Mouse (Mus musculus): ENCODE results near the gene Ppm1h. TPM values are rescaled to one million over a fixed set of nuclear protein-coding genes. Genes with fewer than 3 reads are reported as not detected.

Ppm1h gene
- polyA plus RNA-seq, 1 experiment: 0.13 TPM

GRCm38 (mm10) chr10:122856040-122856764, 177.6 kb downstream of the Ppm1h start:
- Histone ChIP-seq H3K27me3 (ENCODE audit: control insufficient read depth, insufficient read depth, insufficient read length) (no peaks in the 10 kb centered on the region), H3K79me2 (ENCODE audit: control insufficient read depth, insufficient read depth) (no peaks in the 10 kb centered on the region), H3K36me3 (ENCODE audit: control insufficient read depth, insufficient read depth) (no peaks in the 10 kb centered on the region), H3K4me3 (no peak overlapping the region), H3K4me2 (ENCODE audit: low read depth) (no peak overlapping the region), H3ac (ENCODE audit: control insufficient read depth, insufficient read length) (no peak overlapping the region)
- TF ChIP-seq TCF12 (IDR thresholded peaks at IDR 0.05; ENCODE audit: insufficient read depth, poor library complexity, severe bottlenecking) (no peak), CEBPB (IDR thresholded peaks at IDR 0.05; ENCODE audit: insufficient read depth, poor library complexity, severe bottlenecking) (no peak), MAX (IDR thresholded peaks at IDR 0.05; ENCODE audit: low read depth) (no peak), E2F4 (IDR thresholded peaks at IDR 0.05; ENCODE audit: insufficient read depth) (no peak), POLR2AphosphoS2 (IDR thresholded peaks at IDR 0.05; ENCODE audit: insufficient read length, low read depth) (no peak), TCF3 (IDR thresholded peaks at IDR 0.05; ENCODE audit: insufficient read length, low read depth) (no peak), MYOD1 (IDR thresholded peaks at IDR 0.05; ENCODE audit: control insufficient read depth in 1 of 3, insufficient read length in 2 of 3, low read depth in 2 of 3) (no peak), MYOG (IDR thresholded peaks at IDR 0.05; ENCODE audit: control insufficient read depth in 1 of 3, insufficient read depth in 1 of 3, insufficient read length in 2 of 3, low read depth in 2 of 3) (no peak), REST (IDR thresholded peaks at IDR 0.05; ENCODE audit: insufficient read depth, insufficient read length) (no peak), USF1 (IDR thresholded peaks at IDR 0.05; ENCODE audit: low read depth) (no peak), SRF (IDR thresholded peaks at IDR 0.05; ENCODE audit: control insufficient read depth, insufficient read length, low read depth) (no peak), POLR2A (IDR thresholded peaks at IDR 0.05; ENCODE audit: insufficient read length, low read depth) (no peak)

GRCm38 (mm10) chr10:122857155-122857554, 178.6 kb downstream of the Ppm1h start:
- H3K4me2 ChIP-seq (ENCODE audit: low read depth): no peak overlapping the region
- no peaks in the 10 kb centered on the region for H3K36me3 ChIP-seq (ENCODE audit: control insufficient read depth, insufficient read depth)
- no peak overlapping the region for H3ac ChIP-seq (ENCODE audit: control insufficient read depth, insufficient read length)
- H3K27me3 ChIP-seq (ENCODE audit: control insufficient read depth, insufficient read depth, insufficient read length): no peaks in the 10 kb centered on the region
- TF ChIP-seq POLR2AphosphoS2 (IDR thresholded peaks at IDR 0.05; ENCODE audit: insufficient read length, low read depth): no peak
- no peak for TF ChIP-seq SRF (IDR thresholded peaks at IDR 0.05; ENCODE audit: control insufficient read depth, insufficient read length, low read depth)
- no peaks in the 10 kb centered on the region for H3K79me2 ChIP-seq (ENCODE audit: control insufficient read depth, insufficient read depth)
- no peak overlapping the region for H3K4me3 ChIP-seq

- TF ChIP-seq MYOG (IDR thresholded peaks at IDR 0.05; ENCODE audit: control insufficient read depth in 1 of 3, insufficient read depth in 1 of 3, insufficient read length in 2 of 3, low read depth in 2 of 3) (no peak), REST (IDR thresholded peaks at IDR 0.05; ENCODE audit: insufficient read depth, insufficient read length) (no peak), CEBPB (IDR thresholded peaks at IDR 0.05; ENCODE audit: insufficient read depth, poor library complexity, severe bottlenecking) (no peak), POLR2AphosphoS2 (IDR thresholded peaks at IDR 0.05; ENCODE audit: insufficient read length, low read depth) (no peak), SRF (IDR thresholded peaks at IDR 0.05; ENCODE audit: control insufficient read depth, insufficient read length, low read depth) (no peak), E2F4 (IDR thresholded peaks at IDR 0.05; ENCODE audit: insufficient read depth) (no peak), MYOD1 (IDR thresholded peaks at IDR 0.05; ENCODE audit: control insufficient read depth in 1 of 3, insufficient read length in 2 of 3, low read depth in 2 of 3) (no peak), MAX (IDR thresholded peaks at IDR 0.05; ENCODE audit: low read depth) (no peak), TCF12 (IDR thresholded peaks at IDR 0.05; ENCODE audit: insufficient read depth, poor library complexity, severe bottlenecking) (no peak), POLR2A (IDR thresholded peaks at IDR 0.05; ENCODE audit: insufficient read length, low read depth) (no peak), USF1 (IDR thresholded peaks at IDR 0.05; ENCODE audit: low read depth) (no peak), TCF3 (IDR thresholded peaks at IDR 0.05; ENCODE audit: insufficient read length, low read depth) (no peak)
- H3K36me3 ChIP-seq (ENCODE audit: control insufficient read depth, insufficient read depth): no peaks in the 10 kb centered on the region
- H3K4me2 ChIP-seq (ENCODE audit: low read depth): no peak overlapping the region
- H3K79me2 ChIP-seq (ENCODE audit: control insufficient read depth, insufficient read depth): no peaks in the 10 kb centered on the region
- H3ac ChIP-seq (ENCODE audit: control insufficient read depth, insufficient read length): no peak overlapping the region
- no peaks in the 10 kb centered on the region for H3K27me3 ChIP-seq (ENCODE audit: control insufficient read depth, insufficient read depth, insufficient read length)
- no peak overlapping the region for H3K4me3 ChIP-seq
Measured at GRCm38 (mm10) chr10:122858904-122859641, 180.5 kb downstream of the Ppm1h start.

- Histone ChIP-seq H3K4me2 (ENCODE audit: low read depth) (no peak overlapping the region), H3ac (ENCODE audit: control insufficient read depth, insufficient read length) (no peak overlapping the region), H3K36me3 (ENCODE audit: control insufficient read depth, insufficient read depth) (no peaks in the 10 kb centered on the region), H3K79me2 (ENCODE audit: control insufficient read depth, insufficient read depth) (no peaks in the 10 kb centered on the region), H3K4me3 (no peak overlapping the region), H3K27me3 (ENCODE audit: control insufficient read depth, insufficient read depth, insufficient read length) (no peaks in the 10 kb centered on the region)
- TF ChIP-seq USF1 (IDR thresholded peaks at IDR 0.05; ENCODE audit: low read depth): no peak
- TF ChIP-seq REST (IDR thresholded peaks at IDR 0.05; ENCODE audit: insufficient read depth, insufficient read length): no peak
- TF ChIP-seq E2F4 (IDR thresholded peaks at IDR 0.05; ENCODE audit: insufficient read depth): no peak
- TF ChIP-seq TCF3 (IDR thresholded peaks at IDR 0.05; ENCODE audit: insufficient read length, low read depth): no peak
- TF ChIP-seq SRF (IDR thresholded peaks at IDR 0.05; ENCODE audit: control insufficient read depth, insufficient read length, low read depth): no peak
- TF ChIP-seq TCF12 (IDR thresholded peaks at IDR 0.05; ENCODE audit: insufficient read depth, poor library complexity, severe bottlenecking): no peak
- no peak for TF ChIP-seq MYOG (IDR thresholded peaks at IDR 0.05; ENCODE audit: control insufficient read depth in 1 of 3, insufficient read depth in 1 of 3, insufficient read length in 2 of 3, low read depth in 2 of 3)
Measured at GRCm38 (mm10) chr10:122859642-122859997, 181.1 kb downstream of the Ppm1h start.

All from myocyte (in vitro differentiated cells).